Mouse (Mus musculus): ENCODE data around the gene Dcaf8.

DNA sequence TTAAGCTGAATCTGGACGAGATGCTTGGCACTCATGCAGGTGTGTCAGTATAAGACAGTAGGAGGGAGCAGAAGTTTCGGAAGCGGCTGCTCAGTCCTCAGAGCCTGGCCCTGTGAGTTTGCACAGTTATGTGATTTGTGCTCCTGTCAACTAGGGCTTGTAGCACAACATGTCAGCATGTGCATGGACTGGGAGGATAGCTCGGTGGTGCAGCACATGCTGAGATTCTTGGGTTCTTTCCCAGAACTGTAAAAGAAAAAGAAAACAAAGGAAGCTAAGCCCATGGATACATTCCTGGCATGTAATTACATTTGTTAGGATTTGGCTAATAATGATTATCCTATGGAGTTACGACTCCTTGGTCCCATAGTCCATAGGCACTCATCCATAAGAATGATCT, 25.3 kb downstream of the Dcaf8 start:
- no peak for TF ChIP-seq CTCF (IDR thresholded peaks at IDR 0.05; ENCODE audit: control insufficient read depth, insufficient read depth, insufficient replicate concordance, low read depth, low read length)
- no peak for TF ChIP-seq POLR2A (IDR thresholded peaks at IDR 0.05; ENCODE audit: control insufficient read depth, low read depth, low read length)
